Mouse (Mus musculus) heart, embryonic 16.5 days (tissue): ENCODE results near the gene Arhgap30. TPM values are rescaled to one million over a fixed set of nuclear protein-coding genes. Genes with fewer than 3 reads are reported as not detected.

Source experiments
- ATAC-seq: fragments of 200-750 bp; cut with Nextera tagmentation; replicated peaks from 2 replicates; pipeline ENCODE4 v1.8.0; 2017; ENCODE audit warnings: moderate number of reproducible peaks; ENCODE audit not compliant: insufficient read depth, low FRiP score; ENCODE audit errors: extremely low read depth
- H3K27ac ChIP-seq: fragments of 300-500 bp; sonication (generic); 2 replicates; pipeline ENCODE4 v1.5.1; 2014; ENCODE audit warnings: mild to moderate bottlenecking, low read length, control low read depth, moderate library complexity
- H3K27me3 ChIP-seq: fragments of 300-500 bp; sonication (generic); 2 replicates; pipeline ENCODE4 v1.6.1; 2014; ENCODE audit warnings: low read length, mixed read lengths; ENCODE audit not compliant: control insufficient read depth, insufficient read depth
- H3K36me3 ChIP-seq: fragments of 300-500 bp; sonication (generic); 2 replicates; pipeline ENCODE4 v1.6.1; 2014; ENCODE audit not compliant: control insufficient read depth, insufficient read depth
- H3K4me1 ChIP-seq: fragments of 300-500 bp; sonication (generic); 2 replicates; pipeline ENCODE4 v1.6.1; 2014; ENCODE audit warnings: low read length, mixed read lengths; ENCODE audit not compliant: control insufficient read depth, insufficient read depth
- H3K4me2 ChIP-seq: fragments of 300-500 bp; sonication (generic); 2 replicates; pipeline ENCODE4 v1.6.1; 2014; ENCODE audit warnings: low read depth, mild to moderate bottlenecking, control low read depth, low read length
- H3K4me3 ChIP-seq: fragments of 300-500 bp; sonication (generic); 2 replicates; pipeline ENCODE4 v1.5.1; 2014; ENCODE audit warnings: mild to moderate bottlenecking, control low read depth, low read length
- H3K9ac ChIP-seq: fragments of 300-500 bp; sonication (generic); 2 replicates; pipeline ENCODE4 v1.6.1; 2014; ENCODE audit warnings: low read length, control low read depth
- H3K9me3 ChIP-seq: fragments of 300-500 bp; sonication (generic); replicated peaks from 2 replicates; pipeline ENCODE4 v1.6.1; 2016; ENCODE audit warnings: low read length; ENCODE audit not compliant: control insufficient read depth
- WGBS: fragments of 180-500 bp; shearing (Covaris S2); extraction: QIAGEN DNeasy Blood & Tissue Kit; methylation state at CpG from one replicate; pipeline ENCODE4 v1.1.7; 2014; 5-methylcytosine and 5-hydroxymethylcytosine counted together
- polyA plus RNA-seq: library from polyadenylated mRNA; unstranded; fragments of >200 nt; fragmentation: Nextera tagmentation; extraction: Ambion mirVana; gene quantifications from 2 replicates; pipeline ENCODE4 v1.2.1, GENCODE M21; 2015

Gene Arhgap30
- polyA plus RNA-seq, 1 experiment from 2014 or later: 7.5 TPM

DNA sequence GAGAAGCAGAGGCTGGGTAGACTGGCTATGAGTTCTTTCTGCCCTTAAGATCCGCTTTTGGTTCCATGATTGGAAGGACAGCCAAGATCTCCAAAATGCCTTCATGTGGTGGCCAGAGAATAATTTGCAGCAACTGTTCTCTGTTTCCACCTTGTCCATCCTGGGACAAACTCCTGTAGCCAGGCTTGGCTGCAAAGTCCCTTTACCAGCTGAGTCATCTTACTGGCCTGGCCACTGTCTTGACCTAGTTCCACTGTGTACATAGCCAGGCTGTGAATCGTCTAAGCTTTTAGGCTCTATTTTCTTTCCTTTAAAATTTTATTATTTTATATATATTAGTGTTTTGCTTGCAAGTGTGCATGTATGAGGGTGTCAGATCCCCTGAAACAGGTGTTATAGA is 39.5 kb upstream of the Arhgap30 start:
- Histone ChIP-seq H3K9ac (no peak overlapping the region), H3K9me3 (0 out of 2 replicates have a peak, but pooled peaks cover 4% of the 10 kb centered on the region), H3K4me2 (no peak overlapping the region), H3K4me3 (no peak overlapping the region), H3K27ac (no peak overlapping the region), H3K36me3 (no peaks in the 10 kb centered on the region), H3K4me1 (peaks cover 12% of the 10 kb centered on the region), H3K27me3 (no peaks in the 10 kb centered on the region)
- 90% methylated on average over 2 of the region's 2 CpGs for WGBS
- ATAC-seq: no peak

DNA sequence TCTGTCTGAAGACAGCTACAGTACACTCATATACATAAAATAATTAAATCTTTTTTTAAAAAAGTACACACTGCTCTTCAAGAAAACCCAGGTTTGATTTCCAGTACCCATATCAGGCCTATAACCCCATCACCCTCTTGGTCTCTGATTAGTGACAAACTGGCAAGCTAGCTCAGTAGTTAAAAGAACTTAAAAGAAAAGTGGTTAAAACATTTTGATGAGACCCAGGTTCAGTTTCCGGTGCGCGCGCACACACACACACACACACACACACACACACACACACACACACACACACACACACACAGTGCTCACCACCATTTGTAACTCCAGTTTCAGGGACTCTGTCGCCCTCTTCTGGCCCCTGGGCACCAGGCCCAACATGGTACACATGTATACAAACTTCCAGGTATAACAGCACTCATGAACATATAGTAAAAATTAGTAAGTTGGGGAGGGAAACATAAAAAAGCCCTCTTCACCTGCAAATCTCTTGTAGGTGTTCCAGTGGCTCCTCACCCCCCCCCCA is 32.9 kb upstream of the Arhgap30 start:
- H3K4me3 ChIP-seq: no peak overlapping the region
- H3K27ac ChIP-seq: no peak overlapping the region
- 79% methylated on average over 5 of the region's 5 CpGs for WGBS
- H3K4me1 ChIP-seq: no peaks in the 10 kb centered on the region; the same call in 1 of the 2 replicates
- no peak overlapping the region for H3K9ac ChIP-seq
- H3K4me2 ChIP-seq: no peak overlapping the region
- no peaks in the 10 kb centered on the region for H3K9me3 ChIP-seq
- peaks cover 16% of the 10 kb centered on the region for H3K36me3 ChIP-seq
- no peak for ATAC-seq
- H3K27me3 ChIP-seq: no peaks in the 10 kb centered on the region

DNA sequence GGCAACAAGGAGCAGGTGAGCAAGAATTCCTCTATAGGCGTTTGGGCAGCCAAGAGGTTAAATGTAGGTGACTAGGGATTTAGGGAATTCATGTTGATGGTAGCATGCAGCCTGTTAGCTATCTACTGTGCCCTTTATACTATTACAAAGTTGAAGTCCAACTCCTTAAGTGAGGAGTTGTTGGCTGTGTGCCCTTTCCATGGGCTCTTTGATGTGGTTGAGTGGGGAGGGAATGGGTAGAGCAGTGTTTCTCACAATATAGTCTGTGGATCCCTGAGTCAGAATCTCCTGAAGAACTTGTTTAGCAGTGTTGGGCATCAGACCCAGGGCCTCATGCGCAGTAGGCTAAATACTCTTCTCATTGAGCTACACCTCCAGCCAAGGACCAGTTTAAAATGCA is 31.9 kb upstream of the Arhgap30 start:
- H3K27me3 ChIP-seq: no peaks in the 10 kb centered on the region
- no peak overlapping the region for H3K9ac ChIP-seq
- peaks cover 16% of the 10 kb centered on the region for H3K36me3 ChIP-seq
- WGBS: 94% methylated on average over 2 of the region's 2 CpGs
- no peak overlapping the region for H3K27ac ChIP-seq
- no peak for ATAC-seq
- H3K4me2 ChIP-seq: no peak overlapping the region
- no peaks in the 10 kb centered on the region for H3K9me3 ChIP-seq
- no peak overlapping the region for H3K4me3 ChIP-seq
- H3K4me1 ChIP-seq: peaks cover 2% of the 10 kb centered on the region; the same call in 1 of the 2 replicates

- H3K4me3 ChIP-seq: no peak overlapping the region
- peaks cover 2% of the 10 kb centered on the region; the same call in 1 of the 2 replicates for H3K4me1 ChIP-seq
- H3K27ac ChIP-seq: no peak overlapping the region
- peaks cover 16% of the 10 kb centered on the region for H3K36me3 ChIP-seq
- 70% methylated on average over 4 of the region's 4 CpGs for WGBS
- H3K9me3 ChIP-seq: no peaks in the 10 kb centered on the region
- H3K9ac ChIP-seq: no peak overlapping the region
- no peak for ATAC-seq
- H3K4me2 ChIP-seq: no peak overlapping the region
- no peaks in the 10 kb centered on the region for H3K27me3 ChIP-seq
These were observed 30.3 kb upstream of the Arhgap30 start for GRCm38 (mm10) chr1:171358421-171358820.

DNA sequence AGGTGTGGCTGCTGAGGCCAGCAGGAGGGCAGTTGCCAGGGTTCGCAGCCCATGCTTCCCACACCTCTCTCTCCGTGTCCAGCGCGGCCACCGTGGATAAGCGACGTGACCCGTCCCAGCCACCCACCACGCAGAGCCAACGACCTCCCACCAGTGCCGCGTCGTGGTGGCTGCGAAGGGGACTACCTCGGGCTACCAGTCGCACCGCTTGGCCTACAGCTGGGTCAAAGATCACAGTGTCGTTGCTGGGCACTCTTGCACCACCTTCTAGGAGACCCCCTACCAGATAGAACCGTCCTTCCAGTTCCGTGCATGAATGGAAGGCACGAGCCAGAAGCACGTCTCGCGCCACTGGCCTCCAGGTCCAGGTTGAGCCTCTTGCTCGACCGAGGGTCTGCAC is 28.5 kb upstream of the Arhgap30 start:
- Histone ChIP-seq H3K4me3 (peak overlapping the region; percentile 58), H3K4me1 (peaks cover 2% of the 10 kb centered on the region; the same call in 1 of the 2 replicates), H3K4me2 (peak overlapping the region; percentile 68), H3K27me3 (no peaks in the 10 kb centered on the region), H3K9ac (peak overlapping the region; percentile 61), H3K27ac (no peak overlapping the region), H3K36me3 (peaks cover 16% of the 10 kb centered on the region), H3K9me3 (no peaks in the 10 kb centered on the region)
- peak; percentile 35 for ATAC-seq
- 13% methylated on average over 26 of the region's 26 CpGs for WGBS

- 2% methylated on average over 21 of the region's 21 CpGs for WGBS
- Histone ChIP-seq H3K36me3 (peaks cover 16% of the 10 kb centered on the region), H3K9me3 (no peaks in the 10 kb centered on the region), H3K27ac (no peak within 1 kb of the TSS), H3K4me3 (peak within 1 kb of the TSS; percentile 58), H3K4me2 (peak within 1 kb of the TSS; percentile 68), H3K27me3 (no peaks in the 10 kb centered on the region), H3K4me1 (peaks cover 2% of the 10 kb centered on the region; the same call in 1 of the 2 replicates), H3K9ac (peak within 1 kb of the TSS; percentile 61)
- peak; percentile 86 for ATAC-seq
These were observed 28.1 kb upstream of the Arhgap30 start, which contains the start of gene Klhdc9 for GRCm38 (mm10) chr1:171360656-171361055. Gene Klhdc9, minus strand, starts transcription at chr1:171360798.

DNA sequence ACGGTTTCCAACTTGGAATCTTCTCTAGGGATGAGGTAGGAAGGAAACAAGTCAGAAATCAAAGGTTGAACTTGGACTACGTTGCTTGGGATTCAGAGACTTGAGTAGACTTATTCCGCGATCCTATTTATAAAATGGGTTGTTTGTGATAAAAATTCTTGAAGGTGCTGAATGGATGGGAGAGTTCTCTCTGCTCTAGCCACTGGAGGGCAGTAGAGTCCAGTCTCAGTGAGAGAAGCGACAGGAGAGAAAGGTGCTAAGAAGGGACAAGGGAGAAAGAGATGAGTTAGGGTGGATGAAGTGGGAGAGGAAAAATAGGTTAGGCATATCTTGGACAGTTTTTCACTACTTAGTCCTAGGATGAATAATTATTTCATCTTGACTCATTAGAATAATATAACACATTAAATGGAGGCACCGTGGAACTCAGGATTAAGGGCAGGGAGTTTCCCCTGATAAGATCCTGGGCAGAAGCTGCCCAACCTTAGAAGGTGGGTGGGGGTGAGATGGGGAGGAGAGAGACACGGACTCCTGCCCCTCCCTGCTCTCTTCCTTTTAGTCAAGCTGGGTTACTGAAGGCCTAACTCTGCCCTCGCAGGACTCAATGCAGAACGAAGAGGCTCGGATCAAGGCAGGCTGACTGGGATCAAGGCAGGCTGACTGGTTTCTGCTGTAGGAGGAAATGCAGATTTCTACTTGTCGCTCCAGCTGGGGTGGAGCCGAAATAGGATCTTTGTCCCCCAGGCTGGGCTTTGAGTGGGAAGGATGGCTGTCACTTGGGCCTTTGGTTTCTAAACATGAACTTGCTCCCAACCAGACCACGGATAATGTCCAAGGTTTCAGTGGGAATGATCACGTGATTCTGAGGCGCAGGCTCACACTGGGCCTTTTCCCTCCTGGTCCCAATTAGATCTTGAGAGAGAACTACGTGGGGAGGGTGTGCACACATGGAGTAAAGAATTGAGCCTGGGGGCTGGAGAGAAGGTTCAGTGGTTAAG is 27.3 kb upstream of the Arhgap30 start:
- Histone ChIP-seq H3K4me3 (peak overlapping the region; percentile 58), H3K4me2 (peak overlapping the region; percentile 68), H3K27ac (no peak overlapping the region), H3K9me3 (no peaks in the 10 kb centered on the region), H3K4me1 (peaks cover 2% of the 10 kb centered on the region; the same call in 1 of the 2 replicates), H3K27me3 (no peaks in the 10 kb centered on the region), H3K36me3 (peaks cover 15% of the 10 kb centered on the region), H3K9ac (peak overlapping the region; percentile 61)
- WGBS: 34% methylated on average over 16 of the region's 16 CpGs
- peak; percentile 67 for ATAC-seq

DNA sequence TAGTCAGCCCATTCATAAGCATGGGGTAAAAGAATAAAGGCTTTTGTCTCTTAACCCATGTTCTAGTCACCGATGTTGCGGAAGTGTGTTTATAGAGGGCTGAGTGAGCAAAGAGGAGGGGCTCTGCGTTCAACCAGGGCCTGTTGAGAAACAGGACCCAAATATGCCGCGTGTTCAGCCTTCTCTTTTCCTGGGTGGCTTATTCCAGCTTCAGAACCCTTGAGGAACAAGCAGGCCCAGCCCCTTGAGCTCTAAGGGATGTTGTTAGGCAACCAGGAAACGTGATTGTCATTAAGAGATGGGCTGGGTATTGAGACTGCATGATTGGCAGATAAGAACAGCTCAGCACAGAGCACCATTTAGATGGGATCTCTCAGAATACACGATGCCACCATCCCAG is 22.8 kb upstream of the Arhgap30 start:
- no peak overlapping the region for H3K27ac ChIP-seq
- no peak for ATAC-seq
- WGBS: 63% methylated on average over 7 of the region's 7 CpGs
- no peak overlapping the region for H3K4me2 ChIP-seq
- no peak overlapping the region for H3K9ac ChIP-seq
- H3K4me1 ChIP-seq: 0 out of 2 replicates have a peak, but pooled peaks cover 2% of the 10 kb centered on the region
- no peaks in the 10 kb centered on the region; the same call in 1 of the 2 replicates for H3K27me3 ChIP-seq
- H3K9me3 ChIP-seq: no peaks in the 10 kb centered on the region
- H3K36me3 ChIP-seq: no peaks in the 10 kb centered on the region
- H3K4me3 ChIP-seq: no peak overlapping the region
